Mouse (Mus musculus): ENCODE data around the gene Ywhag.
A peak's percentile ranks its signal among the peaks of the same experiment; 100 is the strongest.

The Ywhag gene

DNA sequence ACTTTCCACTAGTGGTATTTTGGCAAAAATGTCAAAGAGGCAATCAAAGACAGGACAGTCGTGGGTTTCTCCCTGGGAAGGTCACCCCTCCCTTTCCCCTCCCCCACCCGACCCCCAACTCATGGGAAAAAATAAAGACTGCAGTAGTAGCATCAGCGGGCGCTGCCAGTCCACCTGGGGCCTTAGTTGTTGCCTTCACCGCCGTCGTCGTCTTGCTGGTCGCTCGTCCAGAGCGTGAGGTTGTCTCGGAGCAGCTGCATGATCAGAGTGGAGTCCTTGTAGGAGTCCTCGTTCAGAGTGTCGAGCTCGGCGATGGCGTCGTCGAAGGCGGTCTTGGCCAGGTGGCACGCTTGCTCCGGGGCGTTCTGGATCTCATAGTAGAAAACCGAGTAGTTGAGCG lies 23.6 kb downstream of the Ywhag start:
- no peak for DNase-seq

- no peak for DNase-seq
Measured at GRCm38 (mm10) chr5:135909646-135910045, 24.8 kb downstream of the Ywhag start.

- no peak for DNase-seq
Measured at GRCm38 (mm10) chr5:135908989-135909388, 25.4 kb downstream of the Ywhag start.

DNA sequence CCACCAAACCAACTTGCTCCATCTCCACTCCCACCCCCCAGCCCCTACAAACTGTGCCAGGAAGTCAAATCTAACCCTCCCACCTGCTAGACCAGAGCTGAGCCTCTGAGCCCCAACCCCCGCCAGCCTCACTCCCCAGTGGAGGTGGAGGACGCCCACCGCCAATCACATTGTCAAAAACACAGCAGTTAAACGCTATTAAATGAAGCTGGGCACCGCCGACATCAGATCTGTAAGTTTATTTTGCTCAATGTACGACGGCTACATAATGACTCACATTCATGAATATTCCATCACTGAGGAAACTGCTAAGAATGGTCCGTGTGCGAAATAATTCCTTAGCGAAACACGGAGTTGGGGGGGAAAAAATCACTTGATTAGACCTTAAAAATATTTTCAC lies 26.2 kb downstream of the Ywhag start:
- no peak for DNase-seq

GRCm38 (mm10) chr5:135907256-135907655 lies 27.2 kb downstream of the Ywhag start:
- DNase-seq, result no peak

- no peak for DNase-seq
Measured at GRCm38 (mm10) chr5:135906846-135907245, 27.6 kb downstream of the Ywhag start.

DNA sequence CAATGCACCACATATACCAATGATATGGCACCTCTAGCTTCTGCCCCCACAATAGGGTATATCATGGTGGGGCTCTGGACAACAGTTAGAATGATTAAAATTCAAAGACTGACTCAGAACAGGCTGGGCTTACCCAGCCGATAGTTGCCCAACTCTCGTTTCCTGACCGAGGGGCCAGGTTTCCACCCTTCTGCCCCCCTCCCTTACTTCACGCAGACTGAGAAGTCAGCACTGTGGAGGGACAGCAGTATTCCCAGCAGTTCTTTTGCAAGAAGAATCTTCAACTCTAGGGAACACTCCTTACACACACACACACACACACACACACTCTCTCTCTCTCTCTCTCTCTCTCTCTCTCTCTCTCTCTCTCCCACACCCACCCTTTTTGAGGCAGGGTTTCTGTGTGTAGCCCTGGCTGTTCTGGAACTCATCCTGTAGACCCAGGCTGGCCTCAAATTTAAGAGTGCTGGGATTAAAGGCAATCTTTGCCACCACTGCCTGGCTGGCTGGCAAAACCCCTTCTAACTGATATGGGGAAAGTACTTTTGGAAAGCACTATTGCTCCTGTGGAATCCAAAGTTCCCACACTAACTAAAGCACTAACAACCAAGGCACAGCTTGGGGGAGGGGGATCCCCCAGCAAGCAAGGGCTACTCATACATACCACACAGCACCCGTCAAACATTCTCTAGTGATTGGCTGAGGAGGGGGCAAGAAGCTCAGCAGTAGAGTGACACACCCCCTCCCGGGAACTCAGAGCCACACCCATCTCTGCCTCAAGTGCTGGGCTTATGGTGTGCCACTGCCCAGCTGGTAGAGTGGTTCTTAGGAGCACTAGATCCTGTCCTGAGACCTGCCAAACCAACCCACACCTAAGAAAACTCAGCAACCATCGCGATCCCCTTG lies 28.8 kb downstream of the Ywhag start:
- DNase-seq, result no peak

DNA sequence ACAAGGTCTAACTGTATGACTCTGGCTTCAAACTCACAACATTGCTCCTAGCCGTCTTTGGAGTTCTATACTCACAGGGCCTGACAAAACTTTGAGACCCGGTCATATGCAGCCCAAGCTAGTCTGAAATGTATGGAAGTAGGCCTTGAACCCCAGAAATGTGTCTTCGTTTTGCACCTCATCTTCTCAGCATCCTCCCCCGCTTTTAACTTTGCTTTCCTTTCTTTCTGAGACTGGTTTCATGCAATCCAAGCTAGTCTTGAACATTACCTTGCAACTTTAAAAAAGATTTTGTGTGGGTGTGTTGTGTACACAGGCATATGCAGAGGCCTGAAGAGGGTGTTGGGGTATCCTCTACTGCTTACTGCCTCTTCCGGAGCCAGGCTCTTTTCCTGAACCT lies 30.2 kb downstream of the Ywhag start:
- DNase-seq, result no peak

GRCm38 (mm10) chr5:135903551-135904151 lies 30.8 kb downstream of the Ywhag start:
- peak; percentile 92 for DNase-seq

GRCm38 (mm10) chr5:135903058-135903457 lies 31.4 kb downstream of the Ywhag start:
- no peak for DNase-seq

GRCm38 (mm10) chr5:135901354-135902095 lies 32.9 kb downstream of the Ywhag start:
- DNase-seq, result no peak

DNA sequence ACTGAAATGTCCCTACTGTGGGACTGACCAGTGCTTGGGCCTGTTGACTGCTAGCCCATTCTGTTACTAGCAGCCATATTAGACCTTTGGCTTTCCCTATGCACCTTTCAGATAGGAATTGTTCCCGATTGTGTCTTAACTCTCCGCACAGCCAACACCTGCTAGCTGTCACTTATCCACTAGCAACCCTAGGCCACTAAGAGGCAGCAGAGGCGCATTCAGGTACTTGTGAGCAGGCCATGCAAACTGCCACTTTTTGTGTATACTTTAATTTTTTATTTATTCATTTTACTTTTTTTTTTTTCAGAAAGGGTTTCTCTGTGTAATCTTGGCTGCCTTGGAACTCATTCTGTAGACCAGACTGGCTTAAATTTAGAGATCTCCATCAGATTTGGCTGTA lies 33.7 kb downstream of the Ywhag start:
- DNase-seq, result no peak

DNA sequence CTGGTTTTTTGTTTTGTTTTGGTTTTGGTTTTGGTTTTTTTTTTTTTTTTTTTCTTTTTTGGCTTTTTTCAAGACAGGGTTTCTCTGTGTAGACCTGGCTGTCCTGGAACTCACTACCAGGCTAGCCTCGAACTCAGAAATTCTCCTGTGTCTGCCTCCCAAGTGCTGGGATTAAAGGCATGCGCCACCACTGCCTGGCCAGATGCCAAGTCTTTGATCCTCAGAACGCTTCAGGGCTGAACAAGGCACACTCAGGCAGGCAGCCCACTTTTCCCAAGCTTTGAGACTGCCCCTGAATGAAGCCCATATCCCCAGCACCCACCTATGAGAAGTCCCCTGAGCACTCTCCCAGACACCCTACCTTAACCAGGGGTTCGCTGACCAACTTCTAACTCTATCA lies 34.6 kb downstream of the Ywhag start:
- DNase-seq, result no peak

- no peak for DNase-seq
Measured at GRCm38 (mm10) chr5:135898995-135899394, 35.4 kb downstream of the Ywhag start.

DNA sequence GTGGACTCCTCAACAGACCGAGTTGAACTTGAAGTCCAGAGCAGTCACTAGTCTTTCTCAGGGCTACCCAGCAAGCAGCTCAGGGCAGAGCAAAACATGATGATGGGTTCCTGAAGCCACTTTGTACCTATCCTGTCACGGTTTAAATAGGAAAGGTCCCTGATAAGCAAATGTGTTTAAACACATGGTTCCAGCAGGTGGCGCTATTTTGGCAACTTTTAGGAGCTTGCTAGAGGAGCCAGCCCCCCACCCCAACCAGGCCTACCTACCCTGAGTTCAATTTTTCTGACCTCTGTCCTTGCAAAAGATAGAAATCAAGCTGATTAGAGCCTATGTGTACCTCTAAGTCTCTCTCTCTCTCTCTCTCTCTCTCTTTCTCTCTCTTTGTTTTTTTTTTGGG lies 36.4 kb downstream of the Ywhag start:
- peak; percentile 54 for DNase-seq

DNA sequence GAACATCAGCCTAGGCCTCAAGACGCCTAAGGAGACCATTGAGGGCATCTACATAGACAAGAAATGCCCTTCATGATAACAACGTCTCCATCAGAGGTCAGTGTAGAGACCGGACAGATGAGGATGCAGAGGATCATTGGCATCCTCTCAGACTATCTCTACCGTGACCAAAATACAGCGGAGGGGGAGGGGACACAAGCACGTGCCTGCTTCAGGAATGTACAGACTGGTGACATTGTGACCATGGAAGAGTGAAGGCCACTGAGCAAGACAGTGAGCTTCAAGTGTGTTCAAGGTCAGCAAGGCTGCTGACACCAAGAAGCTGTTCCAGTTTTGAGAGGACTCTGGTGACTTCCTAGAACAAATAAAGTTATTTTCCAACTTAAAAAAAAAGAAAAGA lies 39.5 kb downstream of the Ywhag start:
- no peak for DNase-seq

GRCm38 (mm10) chr5:135892589-135893351 lies 41.6 kb downstream of the Ywhag start:
- no peak for DNase-seq

DNA sequence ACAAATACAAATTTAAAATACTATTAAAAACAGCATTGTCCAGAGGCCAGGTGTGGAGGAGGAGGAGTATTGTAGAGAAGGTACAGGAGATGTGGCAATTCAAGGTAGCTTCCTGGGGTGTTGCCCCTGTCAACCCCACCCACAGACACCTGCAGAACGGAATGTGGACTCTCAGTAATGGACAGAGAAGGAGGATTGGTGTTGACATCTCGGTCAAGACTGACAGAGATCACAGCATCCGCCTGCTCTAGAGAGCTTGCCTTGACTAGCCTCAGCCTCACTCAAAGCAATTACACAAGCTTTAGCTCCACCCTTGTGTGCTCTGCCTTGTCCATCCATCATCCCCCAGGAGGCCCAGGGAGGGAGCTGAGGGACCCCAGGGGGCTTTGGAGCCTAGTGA lies 43.5 kb downstream of the Ywhag start:
- DNase-seq, result no peak

DNA sequence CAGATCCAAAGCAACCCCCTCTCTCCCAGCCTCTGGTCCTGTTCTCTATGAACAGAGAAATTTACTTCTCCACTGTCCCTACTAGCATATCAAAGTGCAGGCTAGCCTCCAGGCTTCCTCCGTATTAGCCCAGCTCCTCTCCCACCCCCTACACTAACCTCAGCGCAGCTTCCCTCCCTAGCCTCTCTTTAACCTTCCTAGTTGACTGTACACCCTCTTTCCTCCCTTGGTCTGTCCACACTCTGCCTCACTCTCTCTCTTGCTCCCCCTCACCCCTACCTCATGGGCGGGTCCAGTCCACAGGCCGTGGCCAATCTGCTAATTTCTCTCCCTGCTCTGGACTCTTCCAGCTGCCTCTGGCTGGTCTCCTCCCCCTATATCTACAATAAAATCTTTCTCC lies 44.1 kb downstream of the Ywhag start:
- no peak for DNase-seq

- DNase-seq, result no peak
Measured at GRCm38 (mm10) chr5:135888405-135889215, 45.8 kb downstream of the Ywhag start.

- DNase-seq, result peak; percentile 88
Measured at GRCm38 (mm10) chr5:135887675-135888102, 46.7 kb downstream of the Ywhag start, which contains the start of gene Hspb1. Gene Hspb1, plus strand, starts transcription at chr5:135887919.

DNA sequence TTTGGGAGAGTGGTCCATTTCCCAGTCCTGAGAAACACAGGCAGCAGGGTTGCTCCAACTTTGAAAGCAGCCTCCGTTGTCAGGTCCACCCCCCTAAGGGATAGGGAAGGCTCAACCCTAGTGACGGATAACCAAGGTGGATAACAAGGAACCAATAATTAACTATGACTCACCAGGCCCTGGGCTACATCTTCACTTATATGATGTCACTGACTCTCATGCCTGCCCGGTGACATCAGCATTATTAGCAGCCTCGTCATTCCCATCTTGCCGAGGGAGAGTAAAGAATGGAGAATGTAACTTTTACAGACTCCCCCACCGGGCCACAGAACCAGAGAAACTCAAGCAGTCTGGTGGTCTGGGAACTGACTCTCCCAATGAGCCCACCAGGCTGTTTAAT lies 49.8 kb downstream of the Ywhag start:
- DNase-seq, result no peak
